Mouse (Mus musculus) c-Kit-positive CD71-positive TER-119-positive erythroid progenitor cells, embryonic 14.5 days (primary cell): ENCODE data around the gene Clec9a.

Experiments used
- DNase-seq: peaks from one replicate; pipeline ENCODE4 v3.0.0-alpha.2; 2013; ENCODE audit warnings: low spot score

The Clec9a gene

GRCm38 (mm10) chr6:129425217-129425616 is 16.6 kb downstream of the Clec9a start:
- DNase-seq: no peak

- no peak for DNase-seq
These were observed 17.1 kb downstream of the Clec9a start for GRCm38 (mm10) chr6:129425812-129426211.

- DNase-seq: no peak
These were observed 18.6 kb downstream of the Clec9a start for GRCm38 (mm10) chr6:129427281-129427680.

- no peak for DNase-seq
These were observed 25.6 kb downstream of the Clec9a start for GRCm38 (mm10) chr6:129434239-129434638.

GRCm38 (mm10) chr6:129436025-129436424 is 27.4 kb downstream of the Clec9a start:
- DNase-seq: no peak

GRCm38 (mm10) chr6:129438033-129438432 is 29.4 kb downstream of the Clec9a start:
- DNase-seq: no peak

GRCm38 (mm10) chr6:129449743-129450142 is 41.1 kb downstream of the Clec9a start:
- no peak for DNase-seq

- no peak for DNase-seq
These were observed 42.9 kb downstream of the Clec9a start, which contains the start of gene Clec1a for GRCm38 (mm10) chr6:129451411-129452039. Gene Clec1a (minus strand): TSS chr6:129452000.

- no peak for DNase-seq
These were observed 62.7 kb downstream of the Clec9a start for GRCm38 (mm10) chr6:129471386-129471785.

- no peak for DNase-seq
These were observed 64.0 kb downstream of the Clec9a start for GRCm38 (mm10) chr6:129472627-129473026.
